24 mouse cellular contexts compared by ENCODE assay signal in genomic region chr2:169272622-169273021, GRCm38 (mm10).
DNase-seq lines count a peak whose midpoint lies in the region; ATAC-seq lines count a peak whose summit lies in the region.
"Had no signal": no experiment of that assay in that cellular context is flagged by ENCODE, and none has a peak within 500 bp of the region (broad histone marks: within the 10 kb centered on the region; RNA-seq: fewer than 3 reads in every experiment).

No protein-coding gene starts in this region.

- H3K4me3 ChIP-seq in neural tube, embryonic 11.5 days (ENCODE audit: low read depth, low read length) = no peak overlapping the region
- H3K4me3 ChIP-seq in embryonic facial prominence, embryonic 10.5 days = no peak overlapping the region
- no peak overlapping the region for H3K4me3 ChIP-seq in midbrain, embryonic 14.5 days (replicated peaks; ENCODE audit: low read depth, low read length)
- H3K4me3 ChIP-seq in liver, embryonic 11.5 days (ENCODE audit: low read depth, low read length) = no peak overlapping the region
- H3K4me3 ChIP-seq: embryonic facial prominence, embryonic 13.5 days; erythroblast, embryonic 14.5 days; gastrocnemius, adult 2 months; heart, embryonic 15.5 days; limb, embryonic 15.5 days had no signal

- intact Hi-C loops in heart, postnatal 14 days (cut with DNase I) = no loop called here

- H3K27ac ChIP-seq in neural tube, embryonic 11.5 days (ENCODE audit: low read depth, low read length) = no peak overlapping the region
- 0 out of 2 replicates have a peak overlapping the region, but pooled peaks have one; percentile 10 for H3K27ac ChIP-seq in embryonic facial prominence, embryonic 10.5 days (replicated peaks)
- H3K27ac ChIP-seq in midbrain, embryonic 14.5 days (replicated peaks; ENCODE audit: low read depth, low read length) = 0 out of 2 replicates have a peak overlapping the region, but pooled peaks have one; percentile 20
- no peak overlapping the region for H3K27ac ChIP-seq in liver, embryonic 11.5 days (ENCODE audit: low read depth, low read length)
- H3K27ac ChIP-seq: embryonic facial prominence, embryonic 13.5 days; gastrocnemius, adult 2 months; heart, embryonic 15.5 days; kidney, postnatal 0 days; limb, embryonic 15.5 days had no signal

- H3K4me1 ChIP-seq in neural tube, embryonic 11.5 days (ENCODE audit: control insufficient read depth, insufficient read depth, low read length) = 0 out of 2 replicates have a peak, but pooled peaks cover 9% of the 10 kb centered on the region
- H3K4me1 ChIP-seq in embryonic facial prominence, embryonic 10.5 days = peaks cover 17% of the 10 kb centered on the region
- peaks cover 9% of the 10 kb centered on the region for H3K4me1 ChIP-seq in midbrain, embryonic 14.5 days (ENCODE audit: control insufficient read depth, insufficient read depth, low read length)
- no peaks in the 10 kb centered on the region for H3K4me1 ChIP-seq in liver, embryonic 11.5 days (replicated peaks; ENCODE audit: control insufficient read depth, insufficient read depth, low read length)
- H3K4me1 ChIP-seq: heart, embryonic 15.5 days; limb, embryonic 15.5 days had no signal

- 15% methylated on average over 6 of the region's 6 CpGs for WGBS in neural tube, embryonic 11.5 days
- 14% methylated on average over 6 of the region's 6 CpGs for WGBS in embryonic facial prominence, embryonic 10.5 days
- 5% methylated on average over 6 of the region's 6 CpGs for WGBS in midbrain, embryonic 14.5 days
- 37% methylated on average over 6 of the region's 6 CpGs for WGBS in liver, embryonic 11.5 days

- H3K27me3 ChIP-seq in neural tube, embryonic 11.5 days (ENCODE audit: control insufficient read depth, insufficient read depth, low read length) = no peaks in the 10 kb centered on the region
- H3K27me3 ChIP-seq in embryonic facial prominence, embryonic 10.5 days (replicated peaks; ENCODE audit: low read depth, poor library complexity, severe bottlenecking) = peaks cover 12% of the 10 kb centered on the region; the same call in 1 of the 2 replicates
- H3K27me3 ChIP-seq in midbrain, embryonic 14.5 days (ENCODE audit: control insufficient read depth, insufficient read depth, low read length) = no peaks in the 10 kb centered on the region
- no peaks in the 10 kb centered on the region for H3K27me3 ChIP-seq in liver, embryonic 11.5 days (replicated peaks; ENCODE audit: control insufficient read depth, insufficient read depth, low read length)
- H3K27me3 ChIP-seq: CH12.LX; embryonic facial prominence, embryonic 13.5 days; heart, embryonic 15.5 days; limb, embryonic 15.5 days had no signal

- peak overlapping the region; percentile 22; the same call in 1 of the 2 replicates for H3K9ac ChIP-seq in neural tube, embryonic 11.5 days (ENCODE audit: low read length)
- H3K9ac ChIP-seq in midbrain, embryonic 14.5 days (replicated peaks; ENCODE audit: low read length) = no peak overlapping the region
- H3K9ac ChIP-seq in liver, embryonic 11.5 days (ENCODE audit: low read depth, low read length) = no peak overlapping the region
- H3K9ac ChIP-seq: embryonic facial prominence, embryonic 13.5 days; heart, embryonic 15.5 days; limb, embryonic 15.5 days had no signal

- peak; percentile 55; the same call in 1 of the 2 replicates for ATAC-seq in neural tube, embryonic 11.5 days (ENCODE audit: insufficient read depth, low FRiP score, low TSS enrichment)
- ATAC-seq in midbrain, embryonic 14.5 days (ENCODE audit: low FRiP score, low TSS enrichment) = no peak; the same call in 1 of the 2 replicates
- no peak for ATAC-seq in liver, embryonic 11.5 days (replicated peaks; ENCODE audit: low FRiP score)
- no peak for ATAC-seq in cerebellum, adult (ENCODE audit: insufficient number of reproducible peaks, low FRiP score, low TSS enrichment)

- H3K4me2 ChIP-seq in neural tube, embryonic 11.5 days (ENCODE audit: low read depth) = no peak overlapping the region
- H3K4me2 ChIP-seq in midbrain, embryonic 14.5 days (ENCODE audit: low read length) = no peak overlapping the region
- no peak overlapping the region for H3K4me2 ChIP-seq in liver, embryonic 11.5 days
- H3K4me2 ChIP-seq: embryonic facial prominence, embryonic 13.5 days; heart, embryonic 15.5 days; limb, embryonic 15.5 days had no signal

- peak; percentile 31 for DNase-seq in heart, adult 11 months
- no peak for DNase-seq in heart, postnatal 14 days
- DNase-seq in neural tube, embryonic 11.5 days (ENCODE audit: low spot score) = peak; percentile 14
- DNase-seq in neural tube, embryonic 10.5 days (ENCODE audit: extremely low spot score, low spot score) = no peak
- DNase-seq in embryonic facial prominence, embryonic 10.5 days (ENCODE audit: low spot score) = no peak
- DNase-seq in midbrain, embryonic 14.5 days = peak; percentile 47
- no peak for DNase-seq in liver, embryonic 11.5 days (ENCODE audit: low spot score)
- DNase-seq: adrenal gland, postnatal 36 days; B cell, adult 2 months; cerebellum, adult 11-12 months; gastrocnemius, adult 2 months; heart, postnatal 4 days; kidney, adult 2 months; layer of hippocampus, adult 9-11 months; left cerebral cortex, postnatal 4 days; retina, postnatal 1 day; thymus, postnatal 14 days had no signal

- H3K9me3 ChIP-seq in neural tube, embryonic 11.5 days (ENCODE audit: control insufficient read depth, low read length) = no peaks in the 10 kb centered on the region
- H3K9me3 ChIP-seq in embryonic facial prominence, embryonic 10.5 days = no peaks in the 10 kb centered on the region
- H3K9me3 ChIP-seq in midbrain, embryonic 14.5 days (ENCODE audit: control insufficient read depth, low read length) = no peaks in the 10 kb centered on the region
- no peaks in the 10 kb centered on the region for H3K9me3 ChIP-seq in liver, embryonic 11.5 days (ENCODE audit: control insufficient read depth, low read length)
- H3K9me3 ChIP-seq: embryonic facial prominence, embryonic 13.5 days; heart, embryonic 15.5 days; limb, embryonic 15.5 days had no signal

- no peaks in the 10 kb centered on the region for H3K36me3 ChIP-seq in neural tube, embryonic 11.5 days (ENCODE audit: control insufficient read depth, insufficient read depth, low read length)
- H3K36me3 ChIP-seq in embryonic facial prominence, embryonic 10.5 days (replicated peaks) = no peaks in the 10 kb centered on the region
- no peaks in the 10 kb centered on the region for H3K36me3 ChIP-seq in midbrain, embryonic 14.5 days (ENCODE audit: control insufficient read depth, insufficient read depth, low read length)
- H3K36me3 ChIP-seq in liver, embryonic 11.5 days (ENCODE audit: control insufficient read depth, insufficient read depth, low read length) = no peaks in the 10 kb centered on the region
- H3K36me3 ChIP-seq: embryonic facial prominence, embryonic 13.5 days; heart, embryonic 15.5 days; limb, embryonic 15.5 days had no signal

Comparison
In these comparisons a context has a peak if more than half of its experiments do, and no peak if none do; other contexts are left out.
1. DNase-seq: peak in heart, adult 11 months (single experiment), neural tube, embryonic 11.5 days (single experiment) and midbrain, embryonic 14.5 days (single experiment); none in heart, postnatal 14 days (0 of 2), neural tube, embryonic 10.5 days (single experiment), embryonic facial prominence, embryonic 10.5 days (single experiment) and liver, embryonic 11.5 days (single experiment).
2. H3K27ac ChIP-seq: peak in embryonic facial prominence, embryonic 10.5 days (single experiment) and midbrain, embryonic 14.5 days (single experiment); none in neural tube, embryonic 11.5 days (single experiment) and liver, embryonic 11.5 days (single experiment).